Mouse (Mus musculus) heart, postnatal 10 days (tissue): Measurements from ENCODE around the gene Nhsl2. TPM values are rescaled to one million over a fixed set of nuclear protein-coding genes. Genes with fewer than 3 reads are reported as not detected.
"Not testable (repeated sequence)": the region's sequence is repeated elsewhere in the genome, so short reads cannot be mapped to it uniquely, and the experiment has no call there.

Experiments
- DNase-seq, 2 experiments: peaks; one replicate each; pipeline ENCODE4 v3.0.0; 2021
- intact Hi-C: fragments of 180-260 bp; cut with DNase I; formaldehyde crosslinking; loops from one replicate; pipeline ENCODE4 v1.15.1; 2025
- total RNA-seq, 2 experiments: library from RNA; stranded (reverse); gene quantifications; 2 replicates each; pipeline ENCODE4 v1.2.3; 2021

The Nhsl2 gene
- total RNA-seq, result 1 to 10 TPM; 7.5 to 9.9 TPM

GRCm38 (mm10) chrX:101849281-101849821 lies at the start of gene Nhsl2:
Gene Nhsl2 (plus strand): TSS chrX:101849385.
- DNase-seq, result peak; percentile 37 to 40
- intact Hi-C loops, result no loop called here

GRCm38 (mm10) chrX:101805512-101805911 lies 43.7 kb upstream of the Nhsl2 start:
- intact Hi-C loops, result loop anchor here (2.0 to 5.0 kb wide), 3 partner anchors 117 to 262 kb away; no protein-coding TSS in a partner anchor

GRCm38 (mm10) chrX:101811750-101812149 lies 37.4 kb upstream of the Nhsl2 start:
- DNase-seq, result no peak
- intact Hi-C loops, result no loop called here

More at GRCm38 (mm10) chrX:101805512-101805911, 43.7 kb upstream of the Nhsl2 start:
- DNase-seq, result peak; percentile 22 to 26

DNA sequence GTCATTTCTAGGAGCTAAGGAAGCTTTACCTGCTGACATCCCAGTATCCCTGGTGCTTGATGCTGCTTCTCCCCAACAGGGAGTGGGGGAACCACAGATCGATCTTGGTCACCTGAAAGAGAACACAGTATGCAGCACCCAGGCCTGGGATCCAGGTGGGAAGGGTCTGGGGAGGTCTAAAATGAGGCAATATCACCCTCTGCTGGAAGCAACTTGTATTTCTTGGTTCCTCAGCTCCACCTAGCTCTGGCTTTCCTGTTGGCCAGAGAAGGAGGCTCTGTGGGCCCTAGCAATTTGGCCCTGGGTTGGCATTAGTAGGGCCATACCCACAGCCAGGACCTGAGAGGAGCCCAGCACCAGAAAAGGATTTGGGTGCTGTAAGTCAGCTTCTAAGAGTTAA lies 30.0 kb upstream of the Nhsl2 start:
- intact Hi-C loops, result no loop called here
- peak in 1 of 2 experiments; percentile 9 for DNase-seq

- intact Hi-C loops, DNase-seq: not testable (repeated sequence)
Observed at GRCm38 (mm10) chrX:101819980-101820379, 29.2 kb upstream of the Nhsl2 start.

GRCm38 (mm10) chrX:101847191-101847795 lies 1.9 kb upstream of the Nhsl2 start:
- intact Hi-C loops, result no loop called here
- DNase-seq, result peak in 1 of 2 experiments; percentile 6

- intact Hi-C loops, result no loop called here
- DNase-seq, result peak; percentile 7 to 26
Observed at GRCm38 (mm10) chrX:101849901-101850551, 841 bp downstream of the Nhsl2 start.

- intact Hi-C loops, result no loop called here
- DNase-seq, result no peak
Observed at GRCm38 (mm10) chrX:101851566-101852354, 2.6 kb downstream of the Nhsl2 start.

GRCm38 (mm10) chrX:101863666-101864378 lies 14.6 kb downstream of the Nhsl2 start:
- intact Hi-C loops, result no loop called here
- no peak for DNase-seq

GRCm38 (mm10) chrX:101864788-101865187 lies 15.6 kb downstream of the Nhsl2 start:
- intact Hi-C loops, result no loop called here
- no peak for DNase-seq

GRCm38 (mm10) chrX:101874147-101874546 lies 25.0 kb downstream of the Nhsl2 start:
- DNase-seq, result no peak
- intact Hi-C loops, result no loop called here

DNA sequence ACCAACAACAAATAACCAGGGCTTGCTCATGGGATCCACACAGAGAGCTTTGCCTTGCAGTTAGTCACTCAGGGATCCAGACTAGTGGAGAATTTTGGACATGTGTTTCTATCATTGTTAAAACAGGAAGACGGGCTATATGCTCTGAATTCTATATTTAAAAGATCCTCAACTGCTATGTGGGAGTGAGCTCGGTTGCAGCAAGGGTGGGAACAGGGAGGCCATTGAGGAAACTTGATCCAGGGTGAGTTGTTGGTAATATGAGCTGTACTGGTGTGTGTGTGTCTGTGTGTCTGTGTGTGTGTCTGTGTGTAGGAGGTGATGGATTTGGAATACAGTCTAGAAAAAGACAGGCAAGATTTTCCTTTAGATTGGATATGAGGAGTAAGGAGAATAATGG lies 25.7 kb downstream of the Nhsl2 start:
- no peak for DNase-seq
- intact Hi-C loops, result no loop called here

- peak; percentile 22 to 28 for DNase-seq
Observed at GRCm38 (mm10) chrX:101876136-101876535, 27.0 kb downstream of the Nhsl2 start.

GRCm38 (mm10) chrX:101877840-101878239 lies 28.7 kb downstream of the Nhsl2 start:
- intact Hi-C loops, result no loop called here
- no peak for DNase-seq

More at GRCm38 (mm10) chrX:101876136-101876535, 27.0 kb downstream of the Nhsl2 start:
- intact Hi-C loops, result no loop called here

DNA sequence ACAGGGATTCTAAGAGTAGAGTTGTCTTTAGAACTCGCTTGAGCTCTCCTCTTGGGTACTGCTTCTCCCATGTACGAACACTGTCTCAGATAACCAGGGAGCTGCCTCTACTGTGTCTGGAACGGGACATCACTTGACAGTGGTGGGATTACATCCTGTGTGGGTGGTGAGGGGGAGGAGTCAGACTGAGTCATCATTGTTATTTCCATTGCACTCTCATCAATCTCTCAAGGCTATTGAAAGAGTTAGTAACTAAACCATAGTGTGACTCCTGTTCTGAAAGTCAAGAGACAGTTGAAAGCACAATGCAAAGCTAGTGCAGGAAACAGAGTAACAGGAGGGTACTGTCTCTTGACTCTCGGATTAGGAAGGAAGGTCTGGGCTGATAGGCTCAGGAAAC lies 29.4 kb downstream of the Nhsl2 start:
- no peak for DNase-seq
- intact Hi-C loops, result no loop called here

GRCm38 (mm10) chrX:101882141-101882751 lies 33.1 kb downstream of the Nhsl2 start:
- intact Hi-C loops, result no loop called here
- DNase-seq, result peak in 1 of 2 experiments; percentile 26

DNA sequence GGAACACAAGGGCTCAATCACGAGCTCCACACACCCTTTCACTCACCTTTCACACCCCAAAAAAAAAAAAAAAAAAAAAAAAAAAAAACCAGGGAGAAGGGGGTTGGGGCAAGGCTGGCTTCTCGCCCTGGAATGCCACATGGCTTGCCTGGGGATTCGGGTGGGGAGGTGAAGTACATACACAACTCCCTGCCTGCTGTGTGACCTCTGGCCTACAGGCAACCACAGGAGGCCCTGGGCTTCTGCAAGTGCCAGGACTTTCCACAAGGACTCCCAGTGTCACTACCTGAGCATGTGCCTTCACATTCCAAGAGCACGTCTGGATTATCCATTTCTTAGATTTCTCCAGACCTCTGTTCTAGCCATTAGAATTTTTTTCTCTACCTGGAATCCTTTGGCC lies 40.2 kb downstream of the Nhsl2 start:
- DNase-seq, result peak in 1 of 2 experiments; percentile 18
- intact Hi-C loops, result no loop called here

DNA sequence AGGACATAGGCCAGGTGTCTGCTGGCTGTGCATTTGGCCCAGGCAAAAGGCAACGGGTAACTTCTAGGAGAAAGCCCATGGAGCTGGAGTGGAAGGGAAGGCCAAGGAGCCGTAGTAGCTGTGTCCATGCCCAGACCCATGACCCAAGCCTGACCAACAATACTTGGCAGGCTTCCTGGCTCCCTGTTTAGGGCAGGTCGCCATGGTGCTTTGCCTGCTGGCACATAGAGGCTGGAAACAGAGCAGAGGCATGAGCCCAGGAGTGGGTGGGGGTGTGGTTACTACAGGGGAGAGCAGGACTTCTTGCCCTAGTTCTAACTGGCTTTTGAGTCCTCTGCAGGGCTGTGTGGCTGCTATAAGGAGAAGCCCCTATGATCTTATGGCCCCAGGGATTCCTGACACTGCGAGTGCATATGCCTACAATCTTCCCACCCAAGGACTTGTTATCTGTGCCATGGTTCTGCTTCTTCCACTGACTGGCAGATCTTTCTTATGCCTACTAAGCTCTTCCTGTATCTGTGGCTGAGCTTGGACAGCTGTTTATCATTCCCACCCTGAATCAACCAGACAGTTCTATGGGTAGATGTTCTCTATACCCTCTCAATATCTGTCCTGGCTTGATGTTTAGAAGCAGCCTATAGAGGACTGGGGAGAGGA lies 40.8 kb downstream of the Nhsl2 start:
- DNase-seq, result peak; percentile 61 to 78
- intact Hi-C loops, result no loop called here

GRCm38 (mm10) chrX:101893796-101894195 lies 44.6 kb downstream of the Nhsl2 start:
- intact Hi-C loops, result no loop called here
- DNase-seq, result no peak
